Mouse (Mus musculus) right cerebral cortex, postnatal 4 days (tissue): Measurements from ENCODE around the gene Gbx1.

Experiments
- DNase-seq: peaks from one replicate; pipeline ENCODE4 v3.0.0-alpha.2; 2022

The Gbx1 gene

DNA sequence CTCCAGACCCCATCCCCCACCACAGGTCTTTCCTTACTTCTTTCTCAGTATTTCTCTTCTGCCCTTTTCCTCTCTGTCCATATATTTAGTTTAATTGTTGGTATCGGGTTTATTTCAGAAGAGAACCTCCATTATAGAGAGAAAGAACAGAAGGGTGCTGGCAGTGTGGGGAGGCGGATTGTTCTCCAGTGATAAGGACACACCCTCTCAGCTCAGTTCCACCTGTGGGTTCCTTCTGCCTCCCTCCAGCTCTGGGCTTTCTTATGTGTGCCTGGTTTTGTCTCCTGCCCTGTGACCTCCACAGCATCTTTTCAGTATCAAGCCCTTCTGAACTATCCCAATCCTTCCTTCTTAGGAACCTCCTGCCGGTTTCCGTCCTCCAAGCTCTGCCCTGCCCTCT, 2.5 kb downstream of the Gbx1 start:
- no peak for DNase-seq

DNA sequence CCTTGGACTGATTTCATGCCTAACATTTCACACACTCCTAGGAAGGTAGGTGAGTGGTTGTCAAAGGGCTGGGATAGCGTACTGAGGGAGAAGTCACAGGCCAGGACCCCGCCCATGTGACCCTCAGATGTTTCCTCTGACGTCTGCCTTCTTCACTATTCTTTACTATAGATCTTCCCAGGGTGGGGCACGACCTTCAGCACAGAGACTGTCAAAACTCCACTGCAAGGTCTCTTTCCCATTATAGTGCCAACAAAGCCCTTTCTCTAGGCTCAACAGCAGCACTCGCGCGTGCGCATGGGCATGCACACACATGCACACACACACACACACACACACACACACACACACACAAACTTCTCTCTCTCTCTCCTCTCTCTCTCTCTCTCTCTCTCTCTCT, 3.2 kb downstream of the Gbx1 start:
- DNase-seq = no peak

- no peak for DNase-seq
These were observed 5.6 kb downstream of the Gbx1 start for GRCm38 (mm10) chr5:24521366-24521765.

GRCm38 (mm10) chr5:24512271-24512670, 14.7 kb downstream of the Gbx1 start:
- no peak for DNase-seq

DNA sequence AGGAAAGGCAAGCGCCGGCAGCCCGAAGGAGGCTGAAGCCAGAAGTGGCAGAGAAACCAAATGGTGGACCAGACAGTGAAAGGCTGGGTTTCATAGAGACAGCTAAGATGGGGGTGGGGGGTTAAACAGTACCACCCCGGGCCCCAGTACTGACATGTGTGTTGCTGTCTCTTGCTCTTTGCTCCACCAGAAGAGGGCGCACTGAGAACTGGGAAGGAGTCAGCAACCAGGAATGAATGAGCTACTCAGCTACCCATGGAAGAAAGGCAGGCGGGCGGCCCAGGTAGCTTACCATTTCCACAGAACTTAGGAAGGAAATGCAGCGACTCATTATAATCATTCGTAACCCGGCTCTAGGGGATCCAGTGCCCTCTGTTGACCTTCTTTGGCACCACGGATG, 16.4 kb downstream of the Gbx1 start:
- no peak for DNase-seq

- DNase-seq = no peak
These were observed 18.6 kb downstream of the Gbx1 start for GRCm38 (mm10) chr5:24508406-24508805.

- no peak for DNase-seq
These were observed 21.5 kb downstream of the Gbx1 start for GRCm38 (mm10) chr5:24505513-24505912.

DNA sequence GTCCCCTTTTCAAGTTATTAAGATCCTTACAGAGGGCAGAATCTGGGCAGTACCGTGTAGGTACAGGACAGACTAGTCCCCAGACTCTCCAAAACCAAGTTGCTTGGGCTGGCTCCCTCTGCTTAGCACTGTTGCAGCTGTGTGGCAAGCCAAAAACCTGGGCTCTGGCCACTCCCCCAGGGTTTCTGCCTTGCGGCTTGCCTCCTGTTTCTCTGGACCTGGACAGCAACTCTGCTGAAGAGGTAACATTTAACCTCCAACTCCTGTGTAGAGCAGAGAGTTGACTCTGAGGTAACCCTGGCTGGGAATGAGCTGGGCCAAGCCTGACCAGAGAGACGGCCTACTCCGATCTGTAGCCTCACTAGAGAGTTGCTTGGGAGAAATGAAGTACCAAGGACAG, 24.2 kb downstream of the Gbx1 start:
- no peak for DNase-seq

DNA sequence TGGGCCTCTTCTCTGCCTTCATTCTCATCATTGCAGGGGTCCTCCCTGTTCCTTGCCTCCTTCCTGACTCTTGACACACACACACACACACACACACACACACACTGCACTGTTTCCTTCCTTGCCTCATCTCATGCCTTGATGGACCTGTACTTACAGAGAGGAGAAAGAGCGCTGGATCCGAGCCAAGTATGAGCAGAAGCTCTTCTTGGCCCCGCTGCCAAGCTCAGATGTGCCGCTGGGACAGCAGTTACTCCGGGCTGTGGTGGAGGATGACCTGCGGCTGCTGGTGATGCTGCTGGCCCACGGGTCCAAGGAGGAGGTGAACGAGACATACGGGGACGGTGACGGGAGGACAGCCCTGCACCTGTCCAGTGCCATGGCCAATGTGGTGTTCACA, 26.2 kb downstream of the Gbx1 start:
- DNase-seq = peak; percentile 47

DNA sequence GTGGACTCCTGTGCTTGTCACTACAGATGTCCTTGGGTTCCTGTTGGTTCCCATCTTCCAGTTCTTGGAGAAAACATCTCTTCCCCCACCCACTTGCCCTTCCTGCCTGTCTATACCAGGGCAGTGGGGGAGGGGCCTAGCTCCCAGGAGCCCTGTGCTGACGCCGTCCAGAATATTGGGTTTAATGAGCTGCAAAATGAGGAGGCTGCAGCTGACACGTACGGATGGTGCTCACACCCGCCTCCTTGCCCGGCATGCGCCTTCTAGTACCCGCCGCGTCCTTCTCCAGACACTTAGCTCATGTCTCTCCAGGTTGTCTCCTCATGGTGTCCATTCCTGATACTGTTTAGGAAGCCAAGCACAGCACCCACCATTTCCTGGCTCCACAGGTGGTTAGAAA, 27.9 kb downstream of the Gbx1 start:
- DNase-seq = no peak

GRCm38 (mm10) chr5:24497526-24497925, 29.5 kb downstream of the Gbx1 start:
- no peak for DNase-seq

GRCm38 (mm10) chr5:24496756-24497155, 30.2 kb downstream of the Gbx1 start:
- DNase-seq = no peak

DNA sequence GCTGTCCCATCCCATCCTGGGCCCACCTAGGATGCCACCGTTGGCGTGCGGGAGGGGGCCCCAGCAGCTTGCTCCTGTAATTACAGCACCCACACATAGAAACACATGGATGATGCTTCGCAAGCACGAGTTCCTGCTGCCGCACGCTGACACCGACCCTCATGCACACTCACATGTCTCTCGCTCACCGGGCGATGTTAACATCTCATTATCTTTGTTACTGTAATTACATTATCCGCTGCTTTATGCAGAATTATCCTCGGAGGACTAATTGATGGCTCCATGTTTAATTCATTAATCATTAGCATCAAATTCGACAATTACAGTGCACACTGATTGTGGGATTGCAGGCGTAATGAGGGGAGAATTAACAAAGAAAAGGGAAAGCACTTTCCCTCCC, 32.0 kb downstream of the Gbx1 start:
- DNase-seq = no peak

DNA sequence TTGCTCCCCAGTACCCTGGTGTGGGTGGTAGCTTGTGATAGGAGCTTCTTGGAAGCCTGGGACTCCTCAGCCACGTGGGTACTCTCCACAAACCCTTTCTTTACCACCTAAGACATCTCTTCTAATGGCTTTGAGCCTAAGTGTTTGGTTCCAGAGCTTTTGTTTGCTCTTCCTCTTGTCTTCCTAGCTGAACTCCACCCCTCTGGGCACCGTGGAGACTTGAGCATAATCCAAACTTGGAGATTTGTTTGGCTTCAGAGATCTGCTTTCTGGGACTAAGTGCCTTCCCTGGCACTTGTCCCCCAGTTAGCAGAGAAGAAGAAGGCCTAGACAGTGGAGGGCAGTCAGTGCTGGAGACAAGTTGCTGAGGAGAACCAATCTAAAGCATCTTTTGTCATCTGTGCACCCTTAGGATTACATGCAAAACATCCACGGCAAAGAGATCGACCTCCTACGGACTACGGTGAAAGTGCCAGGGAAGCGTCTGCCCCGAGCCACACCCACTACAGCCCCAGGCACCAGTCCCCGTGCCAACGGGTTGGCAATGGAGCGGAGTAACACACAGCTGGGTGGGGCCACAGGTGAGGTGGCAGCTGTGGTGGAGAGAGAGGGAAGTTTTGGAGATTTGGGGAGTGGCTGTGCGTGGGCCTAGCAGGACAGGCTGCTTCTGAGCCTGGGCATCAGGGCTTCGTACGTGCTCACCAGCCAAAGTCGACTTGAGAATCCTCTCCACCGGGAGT, 34.3 kb downstream of the Gbx1 start:
- DNase-seq = no peak

DNA sequence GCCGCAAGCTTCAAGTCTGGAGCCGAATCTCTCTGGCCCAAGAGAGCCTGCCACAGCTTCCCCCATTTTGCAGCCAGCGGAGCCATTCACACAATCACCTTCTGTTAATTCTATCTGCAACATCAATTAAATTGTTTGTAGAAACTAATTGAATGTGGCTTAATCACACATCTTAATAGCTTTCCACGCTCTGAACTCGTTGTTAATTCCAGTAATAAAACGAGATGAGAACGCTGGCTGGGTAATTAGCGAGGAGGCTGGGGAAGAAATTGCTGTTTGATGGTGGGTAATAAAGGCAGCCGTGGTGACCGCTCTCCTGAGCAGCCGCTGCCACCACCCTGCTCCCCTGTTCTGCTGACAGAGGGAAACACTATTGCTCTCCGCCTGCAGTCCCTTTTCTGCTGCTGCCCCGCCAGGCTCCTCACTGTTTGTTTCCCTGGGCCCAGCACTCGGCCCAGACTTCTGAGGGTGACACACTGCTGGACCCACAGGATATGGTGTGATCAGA, 36.5 kb downstream of the Gbx1 start:
- no peak for DNase-seq

GRCm38 (mm10) chr5:24486738-24487137, 40.3 kb downstream of the Gbx1 start:
- no peak for DNase-seq

DNA sequence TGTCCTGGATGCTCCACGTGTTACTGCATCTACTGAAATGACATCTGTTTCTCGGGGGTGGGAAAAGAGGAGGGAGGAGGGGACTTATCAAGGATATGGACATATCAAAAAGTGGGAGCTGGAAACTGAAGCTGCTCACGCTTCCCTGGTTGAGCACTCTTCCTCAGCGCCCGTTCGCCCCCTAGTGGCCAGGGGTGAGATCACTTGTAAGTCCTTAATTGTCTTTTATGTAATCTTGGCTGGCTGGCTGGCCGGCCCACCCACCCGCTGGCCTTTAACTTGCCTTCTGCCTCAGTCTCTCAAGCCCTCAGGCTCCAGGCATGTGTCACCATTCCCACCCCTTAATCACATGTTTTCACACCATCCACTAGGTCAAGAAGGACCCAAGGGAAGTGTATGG, 40.9 kb downstream of the Gbx1 start:
- peak; percentile 96 for DNase-seq

GRCm38 (mm10) chr5:24484963-24485362, 42.0 kb downstream of the Gbx1 start:
- no peak for DNase-seq

DNA sequence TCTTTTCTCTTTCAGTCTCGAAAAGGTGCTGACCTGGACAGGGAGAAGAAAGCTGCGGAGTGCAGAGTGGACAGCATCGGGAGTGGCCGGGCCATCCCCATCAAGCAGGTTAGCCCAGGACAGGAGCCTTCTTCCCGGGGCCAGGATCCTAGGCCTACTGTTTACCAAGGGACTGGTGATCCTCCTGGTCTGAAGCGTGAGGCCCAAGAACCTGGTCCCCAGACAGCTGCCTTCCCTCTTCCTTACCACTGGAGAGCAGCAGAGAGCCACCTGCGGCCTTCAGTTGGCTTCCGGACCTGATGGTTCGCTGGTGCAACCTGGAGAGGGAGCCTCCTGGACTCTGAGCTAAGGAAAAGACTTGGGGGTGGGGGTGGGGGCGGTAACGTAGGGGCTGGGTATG, 43.7 kb downstream of the Gbx1 start:
- peak; percentile 55 for DNase-seq

DNA sequence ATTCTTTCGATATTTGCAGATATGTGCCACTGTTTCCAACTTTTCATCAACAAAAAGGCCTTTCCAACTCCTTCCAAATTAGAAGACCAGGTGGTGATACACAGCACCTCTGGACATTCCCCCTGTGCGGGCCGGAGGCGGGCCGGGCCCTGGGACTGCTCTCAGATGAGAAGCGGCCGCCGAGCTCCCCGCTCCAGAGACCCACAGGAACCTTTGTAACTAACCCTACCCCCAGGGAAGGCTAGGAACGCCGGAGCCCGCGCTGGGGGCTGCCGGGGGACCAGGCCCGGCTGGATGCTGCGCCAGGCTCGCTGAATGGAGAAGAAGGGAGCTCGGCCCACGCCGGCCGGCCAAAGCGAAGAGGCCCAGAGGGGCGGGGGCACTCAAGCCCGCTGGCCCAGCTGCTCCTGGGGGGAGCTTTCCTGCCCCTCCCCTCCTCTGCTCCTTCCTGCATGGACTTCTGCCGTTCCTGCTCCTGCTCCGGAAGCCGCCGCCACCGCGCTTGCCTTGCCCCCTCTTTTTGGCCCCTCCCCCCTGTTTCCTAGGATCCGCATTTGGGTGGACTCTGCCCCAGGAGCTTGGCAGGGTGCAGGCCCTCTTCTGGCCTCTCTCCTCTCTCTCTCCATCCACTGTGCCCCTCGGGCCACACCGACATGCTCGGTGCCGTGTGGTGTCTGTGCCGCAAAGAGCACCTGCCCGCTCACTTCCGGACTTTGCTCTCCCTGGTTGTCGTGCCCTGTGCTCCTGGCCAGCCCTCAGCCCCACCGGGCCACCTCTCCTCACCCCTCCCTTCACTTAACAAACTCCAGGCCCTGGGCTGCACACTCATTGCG, 44.5 kb downstream of the Gbx1 start:
- no peak for DNase-seq

GRCm38 (mm10) chr5:24481647-24482046, 45.4 kb downstream of the Gbx1 start:
- peak; percentile 82 for DNase-seq

- no peak for DNase-seq
These were observed 49.1 kb downstream of the Gbx1 start for GRCm38 (mm10) chr5:24477909-24478308.

DNA sequence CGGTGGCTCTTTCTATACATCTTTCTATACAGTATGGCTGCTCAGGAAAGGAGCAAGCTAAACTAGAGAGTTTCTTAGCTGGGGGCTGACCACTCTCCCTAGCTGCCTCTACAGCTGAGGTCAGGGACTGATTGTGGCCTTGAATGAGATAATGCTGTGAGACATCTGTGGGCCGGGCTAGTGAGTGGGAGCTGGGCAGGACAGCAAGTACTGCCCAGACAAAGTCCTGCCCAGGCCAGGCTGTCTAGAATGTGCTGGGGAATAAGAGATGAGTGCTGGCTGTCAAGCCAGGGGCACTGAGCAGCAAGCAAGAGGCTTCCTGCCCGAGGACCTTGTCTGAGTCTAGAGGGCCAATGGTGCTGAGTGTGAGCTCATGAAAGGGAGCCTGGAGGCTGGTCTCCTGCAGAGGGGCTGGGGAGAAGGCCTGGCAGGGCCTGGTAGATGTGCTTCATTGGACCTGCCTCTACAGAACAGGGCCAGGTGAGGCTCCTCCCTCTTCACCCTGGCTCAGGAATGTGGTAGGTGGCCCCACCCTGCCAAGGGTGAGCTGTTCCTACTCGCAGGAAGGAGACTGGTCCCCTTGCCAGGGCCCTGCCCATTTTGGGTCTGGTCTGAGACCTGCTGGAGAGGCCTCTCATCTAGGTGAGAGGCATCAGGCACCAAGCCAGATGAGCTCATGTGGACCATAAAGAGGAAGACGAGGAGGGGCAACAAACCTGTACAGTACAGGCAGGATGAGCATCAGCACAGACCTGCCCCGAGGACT, 51.3 kb downstream of the Gbx1 start:
- no peak for DNase-seq
